Mouse (Mus musculus) CH12.LX (cell line): ENCODE data around the gene Rdh16.

ENCODE experiments used
- CHD1 ChIP-seq: IDR thresholded peaks from 2 replicates; pipeline ENCODE4 v1.6.1; 2012; ENCODE audit warnings: low read depth, low read length, improper control_type of control experiment, inconsistent platforms
- CTCF ChIP-seq, 2 experiments: IDR thresholded peaks in 1 of 2; conservative IDR thresholded peaks in 1 of 2; 2 replicates each; pipeline ENCODE4 v1.5.1; 2011 to 2012; ENCODE audit warnings: low read depth in 2 of 2, low read length in 2 of 2, improper control_type of control experiment in 1 of 2, inconsistent platforms in 1 of 2, mild to moderate bottlenecking in 1 of 2, moderate library complexity in 1 of 2
- E2F4 ChIP-seq: IDR thresholded peaks from 2 replicates; pipeline ENCODE4 v1.6.1; 2011; ENCODE audit warnings: low read depth, low read length, improper control_type of control experiment; ENCODE audit not compliant: insufficient replicate concordance
- GABPA ChIP-seq: IDR thresholded peaks from 2 replicates; pipeline ENCODE4 v1.6.1; 2012; ENCODE audit warnings: low read depth, low read length, improper control_type of control experiment, inconsistent platforms; ENCODE audit not compliant: insufficient replicate concordance
- MAFK ChIP-seq: IDR thresholded peaks from 2 replicates; pipeline ENCODE4 v1.6.1; 2011; ENCODE audit warnings: low read length, improper control_type of control experiment; ENCODE audit not compliant: insufficient replicate concordance
- POLR2A ChIP-seq: IDR thresholded peaks from 2 replicates; pipeline ENCODE4 v1.6.1; 2011; ENCODE audit warnings: low read depth, mild to moderate bottlenecking, improper control_type of control experiment, low read length
- POLR2AphosphoS2 ChIP-seq: IDR thresholded peaks from 2 replicates; pipeline ENCODE4 v1.6.1; 2011; ENCODE audit warnings: low read depth, low read length, improper control_type of control experiment
- RCOR1 ChIP-seq: conservative IDR thresholded peaks from 2 replicates; pipeline ENCODE4 v1.6.1; 2012; ENCODE audit warnings: low read depth, mild to moderate bottlenecking, inconsistent platforms, low read length, improper control_type of control experiment
- USF1 ChIP-seq: IDR thresholded peaks from 2 replicates; pipeline ENCODE4 v1.6.1; 2014; ENCODE audit warnings: low read depth, mild to moderate bottlenecking, inconsistent platforms, low read length, improper control_type of control experiment
- ZC3H11A ChIP-seq: IDR thresholded peaks from 2 replicates; pipeline ENCODE4 v1.6.1; 2012; ENCODE audit warnings: low read depth, mild to moderate bottlenecking, inconsistent platforms, low read length, improper control_type of control experiment
- ZMIZ1 ChIP-seq: IDR thresholded peaks from 2 replicates; pipeline ENCODE4 v1.6.1; 2012; ENCODE audit warnings: low read depth, mild to moderate bottlenecking, inconsistent platforms, low read length, improper control_type of control experiment

DNA sequence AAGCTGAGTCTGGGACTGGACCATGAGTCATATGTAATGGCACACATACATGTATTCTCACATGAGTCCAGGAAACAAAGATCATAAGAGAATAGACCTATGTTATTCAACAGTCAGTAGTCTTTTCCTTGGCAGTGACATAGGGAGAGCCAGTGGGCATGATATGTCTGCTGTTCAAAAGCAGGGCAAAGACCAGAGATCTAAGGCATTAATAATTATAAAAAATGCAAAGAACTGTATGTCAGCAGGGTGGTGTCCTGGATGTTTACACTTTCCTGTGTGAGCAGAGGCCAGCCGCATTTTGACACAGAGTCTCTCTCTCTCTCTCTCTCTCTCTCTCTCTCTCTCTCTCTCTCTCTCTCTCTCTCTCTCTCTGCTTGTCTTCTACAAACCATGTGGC is 48.7 kb downstream of the Rdh16 start, which contains the start of gene Rdh19:
- no peak for TF ChIP-seq POLR2A
- no peak for TF ChIP-seq CTCF (conservative IDR thresholded peaks at IDR 0.05 in 1 of 2, IDR thresholded peaks at IDR 0.05 in 1 of 2; ENCODE audit: low read depth in 2 of 2, low read length in 2 of 2)
- TF ChIP-seq ZC3H11A, result no peak
- TF ChIP-seq USF1, result no peak
- TF ChIP-seq POLR2AphosphoS2, result no peak
- TF ChIP-seq GABPA, result no peak
- no peak for TF ChIP-seq CHD1
- no peak for TF ChIP-seq ZMIZ1
- TF ChIP-seq MAFK, result no peak
- no peak for TF ChIP-seq E2F4
- no peak for TF ChIP-seq RCOR1
